Mouse (Mus musculus) hindbrain, postnatal 0 days (tissue): ENCODE results near the gene Car2. TPM values are rescaled to one million over a fixed set of nuclear protein-coding genes. Genes with fewer than 3 reads are reported as not detected.

Source experiments
- ATAC-seq: fragments of 200-750 bp; cut with Nextera tagmentation; 2 replicates; pipeline ENCODE4 v1.8.0; 2017; ENCODE audit warnings: mild to moderate bottlenecking, moderate TSS enrichment, moderate library complexity
- DNase-seq: peaks from one replicate; pipeline ENCODE4 v3.0.0-alpha.2; 2015; ENCODE audit warnings: low spot score
- H3K27ac ChIP-seq: fragments of 300-500 bp; sonication (generic); 2 replicates; pipeline ENCODE4 v1.5.1; 2014; ENCODE audit warnings: mild to moderate bottlenecking
- H3K27me3 ChIP-seq: fragments of 300-500 bp; sonication (generic); 2 replicates; pipeline ENCODE4 v1.6.1; 2014; ENCODE audit warnings: low read length, mixed read lengths; ENCODE audit not compliant: insufficient read depth
- H3K36me3 ChIP-seq: fragments of 300-500 bp; sonication (generic); 2 replicates; pipeline ENCODE4 v1.6.1; 2014; ENCODE audit warnings: low read length, mixed read lengths; ENCODE audit not compliant: insufficient read depth
- H3K4me1 ChIP-seq: fragments of 300-500 bp; sonication (generic); 2 replicates; pipeline ENCODE4 v1.6.1; 2014; ENCODE audit warnings: antibody characterized with exemption, low read length, mixed read lengths; ENCODE audit not compliant: insufficient read depth
- H3K4me2 ChIP-seq: fragments of 300-500 bp; sonication (generic); 2 replicates; pipeline ENCODE4 v1.6.1; 2014; ENCODE audit warnings: low read depth, mild to moderate bottlenecking, low read length, moderate library complexity, mixed read lengths
- H3K4me3 ChIP-seq: fragments of 300-500 bp; sonication (generic); 2 replicates; pipeline ENCODE4 v1.5.1; 2014; ENCODE audit warnings: low read length
- H3K9ac ChIP-seq: fragments of 300-500 bp; sonication (generic); replicated peaks from 2 replicates; pipeline ENCODE4 v1.6.1; 2014; ENCODE audit warnings: mild to moderate bottlenecking, low read length, moderate library complexity, mixed read lengths
- H3K9me3 ChIP-seq: fragments of 300-500 bp; sonication (generic); 2 replicates; pipeline ENCODE4 v1.6.1; 2016; ENCODE audit warnings: low read length, mixed read lengths
- CTCF ChIP-seq: IDR thresholded peaks from 2 replicates; pipeline ENCODE4 v1.5.1; 2016; ENCODE audit warnings: antibody characterized with exemption, control low read depth, low read depth
- WGBS: fragments of 180-500 bp; shearing (Covaris S2); extraction: QIAGEN DNeasy Blood & Tissue Kit; methylation state at CpG from one replicate; pipeline ENCODE4 v1.1.7; 2014; 5-methylcytosine and 5-hydroxymethylcytosine counted together
- polyA plus RNA-seq: library from polyadenylated mRNA; unstranded; fragments of >200 nt; fragmentation: Nextera tagmentation; extraction: Ambion mirVana; gene quantifications from 2 replicates; pipeline ENCODE4 v1.2.1, GENCODE M21; 2015
- total RNA-seq: library from RNA; depleted of rRNA; stranded (reverse); fragments of >200 nt; gene quantifications from 2 replicates; pipeline ENCODE4 v1.2.3, GENCODE M21; 2014

Gene Car2
- total and polyA plus RNA-seq, 2 experiments from 2014 or later = 79.6 to 89.4 TPM

DNA sequence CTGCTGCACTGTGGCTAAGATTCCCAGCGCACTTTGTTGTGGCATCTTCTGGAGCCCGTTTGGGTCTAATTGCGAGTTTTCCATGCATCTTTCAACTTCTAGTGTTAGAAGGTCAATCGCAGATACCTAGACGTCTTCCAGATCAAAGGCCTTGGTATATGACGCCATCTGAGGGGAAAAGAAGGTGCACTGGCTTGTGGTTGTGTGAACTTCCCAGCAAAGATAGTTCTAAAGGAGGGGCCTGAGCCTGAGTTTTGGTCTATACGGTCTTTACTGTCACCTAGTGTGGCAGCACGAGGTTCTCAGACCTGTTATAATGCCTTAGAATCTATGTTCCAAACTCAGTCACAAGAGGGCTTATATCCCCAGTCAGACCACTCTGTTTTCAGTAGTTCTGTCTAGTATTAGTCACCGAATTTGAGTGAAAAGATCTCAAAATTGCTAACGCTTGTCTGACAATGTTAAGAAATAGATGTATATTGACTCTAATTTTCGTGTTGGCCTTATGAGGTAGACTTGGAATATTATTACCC, 1.1 kb downstream of the Car2 start:
- no peak for ATAC-seq
- DNase-seq = peak; percentile 9
- H3K9me3 ChIP-seq = no peaks in the 10 kb centered on the region
- no peaks in the 10 kb centered on the region for H3K4me1 ChIP-seq
- peak overlapping the region; percentile 77; the same call in 1 of the 2 replicates for H3K27ac ChIP-seq
- peak; percentile 12; the same call in 1 of the 2 replicates for TF ChIP-seq CTCF
- H3K4me3 ChIP-seq = peak overlapping the region; percentile 81
- H3K36me3 ChIP-seq = no peaks in the 10 kb centered on the region
- peak overlapping the region; percentile 74 for H3K9ac ChIP-seq
- peak overlapping the region; percentile 84 for H3K4me2 ChIP-seq
- WGBS = 42% methylated on average over 11 of the region's 11 CpGs
- no peaks in the 10 kb centered on the region for H3K27me3 ChIP-seq

DNA sequence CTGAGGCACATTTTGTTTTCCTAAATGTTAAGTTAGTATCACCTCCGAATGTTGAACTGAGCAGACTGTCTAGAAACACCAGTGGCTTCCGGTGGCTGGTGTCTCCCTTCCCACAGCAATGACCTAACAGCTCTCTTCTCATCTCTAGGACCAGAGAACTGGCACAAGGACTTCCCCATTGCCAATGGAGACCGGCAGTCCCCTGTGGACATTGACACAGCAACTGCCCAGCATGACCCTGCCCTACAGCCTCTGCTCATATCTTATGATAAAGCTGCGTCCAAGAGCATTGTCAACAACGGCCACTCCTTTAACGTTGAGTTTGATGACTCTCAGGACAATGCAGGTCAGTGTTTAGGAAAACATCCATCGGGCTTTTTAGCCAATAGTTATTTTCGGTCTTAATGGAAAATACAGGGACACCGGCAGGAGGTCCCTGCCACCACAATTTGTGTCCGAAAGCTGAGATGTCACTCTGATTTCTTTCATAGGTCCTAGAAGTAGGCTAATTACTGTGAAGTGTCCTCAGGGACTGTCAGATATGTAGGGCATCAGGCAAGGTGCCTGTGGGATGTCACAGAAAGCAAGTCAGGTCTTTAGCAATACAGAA, 1.7 kb downstream of the Car2 start:
- peak overlapping the region; percentile 84 for H3K4me2 ChIP-seq
- 60% methylated on average over 10 of the region's 10 CpGs for WGBS

DNA sequence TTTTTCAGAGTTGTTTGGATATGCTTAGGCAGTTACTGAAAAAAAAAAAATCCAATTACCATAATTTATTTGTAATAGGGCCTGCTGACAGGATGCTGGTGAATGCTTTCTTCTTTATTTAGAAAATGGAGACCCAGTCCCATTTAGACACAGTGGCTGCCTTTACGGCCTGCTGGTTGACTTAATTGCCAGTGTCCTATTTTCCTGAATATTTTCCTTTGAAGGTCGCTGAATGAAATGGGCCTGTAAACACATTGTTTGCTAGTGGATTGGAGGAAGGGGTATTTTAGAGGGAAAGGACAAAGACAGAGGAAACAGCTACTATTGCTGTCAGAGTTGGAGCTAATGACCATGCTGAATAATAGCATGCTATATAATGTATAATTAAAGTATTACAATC, 2.5 kb downstream of the Car2 start:
- TF ChIP-seq CTCF = no peak
- no peaks in the 10 kb centered on the region for H3K9me3 ChIP-seq
- no peaks in the 10 kb centered on the region for H3K4me1 ChIP-seq
- no peaks in the 10 kb centered on the region for H3K36me3 ChIP-seq
- H3K27ac ChIP-seq = no peak overlapping the region
- DNase-seq (no peak), ATAC-seq (no peak)
- H3K27me3 ChIP-seq = no peaks in the 10 kb centered on the region
- H3K4me2 ChIP-seq = peak overlapping the region; percentile 84
- H3K9ac ChIP-seq = no peak overlapping the region
- WGBS = 51% methylated on average over 2 of the region's 2 CpGs
- no peak overlapping the region for H3K4me3 ChIP-seq

More for the DNA sequence above, 1.7 kb downstream of the Car2 start:
- no peak for ATAC-seq
- no peaks in the 10 kb centered on the region for H3K27me3 ChIP-seq
- no peak overlapping the region for H3K27ac ChIP-seq
- no peak for DNase-seq
- peak overlapping the region; percentile 81 for H3K4me3 ChIP-seq
- TF ChIP-seq CTCF = no peak
- no peaks in the 10 kb centered on the region for H3K4me1 ChIP-seq
- no peaks in the 10 kb centered on the region for H3K9me3 ChIP-seq
- H3K36me3 ChIP-seq = no peaks in the 10 kb centered on the region
- no peak overlapping the region for H3K9ac ChIP-seq

DNA sequence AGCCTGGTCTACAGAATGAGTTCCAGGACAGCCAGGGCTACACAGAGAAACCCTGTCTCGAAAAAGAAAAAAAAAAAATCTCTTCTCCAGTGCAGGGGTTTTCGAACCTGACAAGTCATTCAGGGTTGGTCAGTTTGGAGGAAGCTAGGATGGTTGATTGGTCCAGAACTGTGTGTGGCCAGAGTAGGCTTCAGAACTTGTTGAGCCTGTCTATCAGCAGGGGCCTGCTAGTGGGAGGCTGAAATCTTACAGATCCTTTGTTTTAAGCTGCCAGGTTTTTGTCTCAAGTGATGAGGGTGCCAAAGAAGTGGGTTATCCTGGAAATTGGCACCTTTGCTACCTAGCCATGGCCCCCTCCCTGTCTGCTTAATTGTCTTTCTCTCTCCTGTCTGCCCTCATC, 3.0 kb downstream of the Car2 start:
- Histone ChIP-seq H3K36me3 (no peaks in the 10 kb centered on the region), H3K4me3 (no peak overlapping the region), H3K9ac (no peak overlapping the region), H3K4me1 (no peaks in the 10 kb centered on the region), H3K9me3 (no peaks in the 10 kb centered on the region), H3K27me3 (no peaks in the 10 kb centered on the region), H3K27ac (0 out of 2 replicates have a peak overlapping the region, but pooled peaks have one; percentile 29), H3K4me2 (no peak overlapping the region)
- no peak for ATAC-seq
- no peak for TF ChIP-seq CTCF
- WGBS = 51% methylated on average over 2 of the region's 2 CpGs
- DNase-seq = no peak

DNA sequence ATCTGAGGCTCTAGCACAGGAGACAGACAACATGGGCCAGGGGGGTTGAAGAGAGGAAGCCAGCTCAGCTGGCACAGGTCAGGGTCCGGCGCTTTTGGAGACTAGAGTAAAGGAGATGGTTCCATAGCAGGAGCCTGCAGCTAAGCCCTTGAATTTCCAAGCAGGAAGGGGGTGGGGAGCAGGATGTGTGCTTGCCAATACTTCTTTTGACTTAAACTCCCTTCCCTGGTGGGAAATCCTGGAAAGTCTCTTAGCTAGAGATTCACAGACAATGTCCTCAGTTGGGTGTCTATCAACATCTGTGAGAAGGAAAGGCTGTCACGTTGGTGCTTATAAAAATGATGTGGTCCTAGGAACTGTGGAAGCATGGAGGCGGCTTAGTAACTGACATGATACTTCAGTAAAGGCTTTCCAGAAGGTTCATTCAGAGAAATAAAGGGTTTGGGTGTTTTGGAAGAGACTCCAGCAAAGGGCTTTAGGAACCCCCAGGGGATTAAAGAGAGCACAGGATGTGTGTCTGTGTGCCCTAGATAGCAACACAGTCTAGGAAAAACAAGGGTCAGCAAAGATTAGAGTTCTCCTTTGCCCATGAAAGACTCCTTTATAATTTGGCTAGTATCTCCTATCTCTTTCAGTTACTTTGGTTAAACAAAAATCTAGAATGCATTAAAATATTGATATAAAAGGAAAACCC, 3.8 kb downstream of the Car2 start:
- Histone ChIP-seq H3K9ac (no peak overlapping the region), H3K4me1 (no peaks in the 10 kb centered on the region), H3K4me2 (peak overlapping the region; percentile 37), H3K27ac (0 out of 2 replicates have a peak overlapping the region, but pooled peaks have one; percentile 29), H3K36me3 (no peaks in the 10 kb centered on the region), H3K4me3 (no peak overlapping the region), H3K9me3 (no peaks in the 10 kb centered on the region), H3K27me3 (no peaks in the 10 kb centered on the region)
- no peak for ATAC-seq
- 37% methylated on average over 4 of the region's 4 CpGs for WGBS
- DNase-seq = peak; percentile 12
- no peak for TF ChIP-seq CTCF

DNA sequence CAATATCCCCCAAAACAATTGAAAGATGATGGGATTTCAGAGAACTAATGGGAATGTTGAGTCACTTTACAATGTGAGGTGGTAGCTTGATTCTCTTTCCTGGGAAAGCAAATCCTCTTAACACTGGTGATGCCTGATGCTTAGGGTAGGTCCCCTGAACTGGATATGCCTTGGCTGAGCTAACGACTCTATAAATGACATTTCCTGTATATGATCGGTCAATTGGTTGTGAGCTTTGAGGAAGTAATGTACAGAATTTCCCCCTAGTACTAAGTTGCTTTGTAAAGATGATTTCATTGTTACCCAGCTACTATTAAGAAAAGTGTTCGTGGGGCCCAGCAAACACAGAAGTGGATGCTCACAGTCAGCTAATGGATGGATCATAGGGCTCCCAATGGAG, 6.9 kb downstream of the Car2 start:
- Histone ChIP-seq H3K27me3 (no peaks in the 10 kb centered on the region), H3K4me2 (no peak overlapping the region), H3K4me3 (no peak overlapping the region), H3K36me3 (no peaks in the 10 kb centered on the region), H3K9ac (no peak overlapping the region), H3K9me3 (no peaks in the 10 kb centered on the region), H3K27ac (no peak overlapping the region), H3K4me1 (no peaks in the 10 kb centered on the region)
- DNase-seq = no peak
- 95% methylated on average over 3 of the region's 3 CpGs for WGBS
- no peak for ATAC-seq
- TF ChIP-seq CTCF = no peak

DNA sequence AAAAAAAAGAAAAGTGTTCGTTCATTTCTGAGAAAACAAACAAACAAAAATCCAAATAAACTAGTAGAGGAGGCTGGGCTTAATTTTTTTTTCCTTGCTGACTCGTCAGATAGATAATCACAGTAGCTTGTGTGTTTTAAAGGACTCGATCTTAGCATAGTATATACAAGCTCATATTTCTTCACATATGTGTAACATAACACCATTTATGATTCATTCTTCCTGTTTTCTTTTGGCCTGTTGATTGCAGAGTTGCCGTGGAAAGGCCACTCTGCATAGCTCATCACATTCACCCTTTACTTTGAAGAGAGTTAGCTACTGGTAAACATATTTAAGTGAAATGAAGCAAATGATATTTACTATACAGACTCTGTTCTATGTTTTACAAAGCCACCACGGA, 7.6 kb downstream of the Car2 start:
- Histone ChIP-seq H3K36me3 (no peaks in the 10 kb centered on the region), H3K4me3 (no peak overlapping the region), H3K9me3 (no peaks in the 10 kb centered on the region), H3K4me1 (no peaks in the 10 kb centered on the region), H3K27me3 (no peaks in the 10 kb centered on the region), H3K9ac (no peak overlapping the region), H3K4me2 (no peak overlapping the region), H3K27ac (no peak overlapping the region)
- 80% methylated on average over 5 of the region's 5 CpGs for WGBS
- DNase-seq (no peak), ATAC-seq (no peak)
- TF ChIP-seq CTCF = no peak
